Mouse (Mus musculus) heart, adult 2 months (tissue): ENCODE data around the gene Ralgps2.

Source experiments
- EP300 ChIP-seq: fragments of 200-500 bp; IDR thresholded peaks from 2 replicates; pipeline ENCODE4 v1.6.1; 2011; ENCODE audit warnings: low read depth, low read length, control low read depth; ENCODE audit not compliant: insufficient read depth
- POLR2A ChIP-seq: fragments of 200-500 bp; IDR thresholded peaks from 2 replicates; pipeline ENCODE4 v1.6.1; 2011; ENCODE audit warnings: mild to moderate bottlenecking, low read depth, low read length, control low read depth; ENCODE audit not compliant: insufficient read depth

GRCm38 (mm10) chr1:156979722-156980121 is 40.3 kb upstream of the Ralgps2 start:
- no peak for TF ChIP-seq EP300
- TF ChIP-seq POLR2A, result no peak
